Mouse (Mus musculus) lung, postnatal 0 days (tissue): ENCODE measurements around the gene Sema4g.

Experiments
- CTCF ChIP-seq: IDR thresholded peaks from 2 replicates; pipeline ENCODE4 v1.5.1; 2016; ENCODE audit warnings: antibody characterized with exemption, mild to moderate bottlenecking
- EP300 ChIP-seq: IDR thresholded peaks from 2 replicates; pipeline ENCODE4 v1.6.1; 2016; ENCODE audit warnings: antibody characterized with exemption, mild to moderate bottlenecking, control low read depth

- TF ChIP-seq CTCF (no peak), EP300 (no peak)
Observed at GRCm38 (mm10) chr19:44988321-44988720, 580 bp upstream of the Sema4g start.
